Mouse (Mus musculus): Measurements from ENCODE around the gene Arnt2. TPM values are rescaled to one million over a fixed set of nuclear protein-coding genes. Genes with fewer than 3 reads are reported as not detected.

The Arnt2 gene
- total and polyA plus RNA-seq, 2 experiments from 2014 or later = 62.9 to 165 TPM

DNA sequence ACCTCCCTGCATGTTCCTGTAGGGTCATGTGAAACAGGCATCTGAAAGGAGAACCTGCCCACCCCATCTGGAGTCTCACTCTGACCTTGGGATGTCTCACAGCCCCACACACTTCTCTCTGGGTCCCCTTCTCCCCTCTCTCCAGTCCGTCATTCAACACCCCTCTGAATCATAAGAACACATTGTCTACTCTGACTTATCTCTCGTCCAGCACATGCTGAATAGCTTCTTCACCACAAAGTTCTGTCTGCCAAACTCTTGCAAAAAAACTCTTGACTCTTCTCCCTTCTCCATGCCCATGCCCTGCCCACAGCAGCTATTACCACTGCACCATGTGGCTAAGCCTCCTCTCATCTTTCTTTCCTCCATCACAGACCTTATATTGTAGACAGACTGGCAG is 60.0 kb downstream of the Arnt2 start:
- no peak overlapping the region for H3K4me2 ChIP-seq (ENCODE audit: low read depth, low read length, poor library complexity, severe bottlenecking)
- H3K27me3 ChIP-seq (ENCODE audit: insufficient read depth, low read length) = no peaks in the 10 kb centered on the region
- peak overlapping the region; percentile 12; the same call in 1 of the 2 replicates for H3K27ac ChIP-seq (ENCODE audit: low read depth, low read length)
- no peak for TF ChIP-seq CTCF (IDR thresholded peaks at IDR 0.05)
- peaks cover 24% of the 10 kb centered on the region for H3K36me3 ChIP-seq (ENCODE audit: insufficient read depth, low read length)
- H3K9ac ChIP-seq (replicated peaks; ENCODE audit: low read length, poor library complexity, severe bottlenecking) = no peak overlapping the region
- no peak for DNase-seq (ENCODE audit: low spot score)
- H3K4me3 ChIP-seq (ENCODE audit: low read depth, low read length) = no peak overlapping the region
- no peak for ATAC-seq (ENCODE audit: low FRiP score)
- H3K9me3 ChIP-seq (ENCODE audit: low read length) = no peaks in the 10 kb centered on the region
- H3K4me1 ChIP-seq (ENCODE audit: insufficient read depth, low read length) = peaks cover 4% of the 10 kb centered on the region; the same call in 1 of the 2 replicates
- WGBS = 86% methylated on average over 2 of the region's 2 CpGs

DNA sequence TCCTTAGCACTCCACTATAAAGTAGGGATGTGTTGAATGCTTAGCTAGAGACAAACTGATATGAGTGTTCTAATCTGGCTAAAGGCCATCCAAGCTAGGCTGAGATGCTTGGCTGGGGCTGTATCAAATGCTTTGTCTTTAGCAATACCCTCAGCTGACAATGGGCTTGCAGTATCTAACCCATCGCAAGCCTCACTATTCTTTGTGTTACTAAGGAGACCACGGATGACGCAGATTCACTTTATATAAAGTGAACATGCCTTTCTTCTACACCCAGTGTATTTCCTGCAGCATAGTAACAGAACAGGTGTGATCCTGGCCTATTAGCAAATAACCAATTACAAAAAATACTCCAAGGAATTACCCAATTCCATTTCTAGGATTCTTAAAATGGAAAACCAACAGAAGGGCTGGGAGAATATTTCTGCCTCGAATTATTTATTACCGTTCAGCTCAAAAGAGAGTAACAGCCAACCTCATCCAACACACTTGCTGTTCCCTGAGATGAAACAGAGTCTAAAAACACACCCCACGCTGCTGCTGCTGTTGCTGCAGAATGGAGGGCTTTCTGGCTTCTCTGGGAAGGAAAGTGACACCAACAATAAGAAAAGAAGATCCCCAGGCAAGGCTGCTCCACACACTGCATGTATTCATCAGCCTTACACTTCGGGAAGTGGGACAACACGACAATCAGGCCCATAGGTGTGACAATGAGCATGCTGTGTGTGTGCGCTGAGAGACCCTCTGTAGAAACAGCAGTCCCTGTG is 61.6 kb downstream of the Arnt2 start:
- Histone ChIP-seq H3K27ac (ENCODE audit: low read depth, low read length) (no peak overlapping the region), H3K4me3 (ENCODE audit: low read depth, low read length) (no peak overlapping the region), H3K36me3 (ENCODE audit: insufficient read depth, low read length) (peaks cover 34% of the 10 kb centered on the region), H3K27me3 (ENCODE audit: insufficient read depth, low read length) (no peaks in the 10 kb centered on the region), H3K9ac (replicated peaks; ENCODE audit: low read length, poor library complexity, severe bottlenecking) (no peak overlapping the region), H3K9me3 (ENCODE audit: low read length) (no peaks in the 10 kb centered on the region), H3K4me2 (ENCODE audit: low read depth, low read length, poor library complexity, severe bottlenecking) (no peak overlapping the region), H3K4me1 (ENCODE audit: insufficient read depth, low read length) (peaks cover 4% of the 10 kb centered on the region; the same call in 1 of the 2 replicates)
- no peak for TF ChIP-seq CTCF (IDR thresholded peaks at IDR 0.05)
- DNase-seq (ENCODE audit: low spot score) (no peak), ATAC-seq (ENCODE audit: low FRiP score) (no peak)
- WGBS = 78% methylated on average over 9 of the region's 9 CpGs

- Histone ChIP-seq H3K27ac (ENCODE audit: low read depth, low read length) (no peak overlapping the region), H3K4me2 (ENCODE audit: low read depth, low read length, poor library complexity, severe bottlenecking) (no peak overlapping the region), H3K36me3 (ENCODE audit: insufficient read depth, low read length) (peaks cover 34% of the 10 kb centered on the region), H3K4me1 (ENCODE audit: insufficient read depth, low read length) (no peaks in the 10 kb centered on the region; the same call in 1 of the 2 replicates), H3K9ac (replicated peaks; ENCODE audit: low read length, poor library complexity, severe bottlenecking) (no peak overlapping the region), H3K4me3 (ENCODE audit: low read depth, low read length) (no peak overlapping the region), H3K9me3 (ENCODE audit: low read length) (no peaks in the 10 kb centered on the region), H3K27me3 (ENCODE audit: insufficient read depth, low read length) (no peaks in the 10 kb centered on the region)
- peak; percentile 51 for TF ChIP-seq CTCF (IDR thresholded peaks at IDR 0.05)
- ATAC-seq (ENCODE audit: low FRiP score) = no peak
- WGBS = 98% methylated on average over 3 of the region's 3 CpGs
- no peak for DNase-seq (ENCODE audit: low spot score)
Observed at GRCm38 (mm10) chr7:84343160-84343559, 66.8 kb downstream of the Arnt2 start.

- no peak for ATAC-seq (ENCODE audit: low FRiP score)
- WGBS = 80% methylated on average over 1 of the region's 1 CpGs
- Histone ChIP-seq H3K27me3 (ENCODE audit: insufficient read depth, low read length) (no peaks in the 10 kb centered on the region), H3K36me3 (ENCODE audit: insufficient read depth, low read length) (peaks cover 20% of the 10 kb centered on the region), H3K4me3 (ENCODE audit: low read depth, low read length) (no peak overlapping the region), H3K4me1 (ENCODE audit: insufficient read depth, low read length) (no peaks in the 10 kb centered on the region; the same call in 1 of the 2 replicates), H3K4me2 (ENCODE audit: low read depth, low read length, poor library complexity, severe bottlenecking) (no peak overlapping the region), H3K9me3 (ENCODE audit: low read length) (no peaks in the 10 kb centered on the region), H3K27ac (ENCODE audit: low read depth, low read length) (no peak overlapping the region), H3K9ac (replicated peaks; ENCODE audit: low read length, poor library complexity, severe bottlenecking) (no peak overlapping the region)
- no peak for DNase-seq (ENCODE audit: low spot score)
- TF ChIP-seq CTCF (IDR thresholded peaks at IDR 0.05) = no peak
Observed at GRCm38 (mm10) chr7:84341001-84341400, 69.0 kb downstream of the Arnt2 start.

- Histone ChIP-seq H3K36me3 (ENCODE audit: insufficient read depth, low read length) (peaks cover 12% of the 10 kb centered on the region), H3K4me3 (ENCODE audit: low read depth, low read length) (no peak overlapping the region), H3K4me2 (ENCODE audit: low read depth, low read length, poor library complexity, severe bottlenecking) (no peak overlapping the region), H3K9me3 (ENCODE audit: low read length) (no peaks in the 10 kb centered on the region), H3K4me1 (ENCODE audit: insufficient read depth, low read length) (no peaks in the 10 kb centered on the region; the same call in 1 of the 2 replicates), H3K27me3 (ENCODE audit: insufficient read depth, low read length) (no peaks in the 10 kb centered on the region), H3K9ac (replicated peaks; ENCODE audit: low read length, poor library complexity, severe bottlenecking) (no peak overlapping the region), H3K27ac (ENCODE audit: low read depth, low read length) (no peak overlapping the region)
- no peak for TF ChIP-seq CTCF (IDR thresholded peaks at IDR 0.05)
- WGBS = 63% methylated on average over 1 of the region's 1 CpGs
- ATAC-seq (ENCODE audit: low FRiP score) (no peak), DNase-seq (ENCODE audit: low spot score) (no peak)
Observed at GRCm38 (mm10) chr7:84339186-84339585, 70.8 kb downstream of the Arnt2 start.

DNA sequence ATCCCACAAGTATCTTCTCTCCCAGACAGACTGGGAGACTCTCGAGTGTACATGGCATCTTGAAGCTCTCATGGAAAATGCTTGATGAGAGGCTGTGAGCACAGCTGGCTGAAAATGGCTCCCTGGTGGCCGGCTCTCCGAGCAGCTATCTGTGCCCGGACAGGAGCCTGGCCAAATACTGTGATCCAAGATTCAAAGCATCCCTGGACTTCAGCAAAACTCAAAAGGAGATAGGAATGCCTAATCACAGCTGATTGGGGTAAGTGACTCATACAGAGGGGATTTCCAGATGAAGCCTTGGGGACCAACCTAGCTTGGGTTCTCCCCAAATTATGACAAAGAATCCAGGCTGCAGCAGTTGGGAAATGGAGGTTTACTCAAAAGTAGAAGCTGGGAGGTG is 72.2 kb downstream of the Arnt2 start:
- WGBS = 77% methylated on average over 4 of the region's 4 CpGs
- Histone ChIP-seq H3K4me3 (ENCODE audit: low read depth, low read length) (no peak overlapping the region), H3K9me3 (ENCODE audit: low read length) (no peaks in the 10 kb centered on the region), H3K4me2 (ENCODE audit: low read depth, low read length, poor library complexity, severe bottlenecking) (no peak overlapping the region), H3K27me3 (ENCODE audit: insufficient read depth, low read length) (no peaks in the 10 kb centered on the region), H3K27ac (ENCODE audit: low read depth, low read length) (no peak overlapping the region), H3K36me3 (ENCODE audit: insufficient read depth, low read length) (peaks cover 5% of the 10 kb centered on the region; the same call in 1 of the 2 replicates), H3K9ac (replicated peaks; ENCODE audit: low read length, poor library complexity, severe bottlenecking) (no peak overlapping the region), H3K4me1 (ENCODE audit: insufficient read depth, low read length) (peaks cover 5% of the 10 kb centered on the region; the same call in 1 of the 2 replicates)
- no peak for TF ChIP-seq CTCF (IDR thresholded peaks at IDR 0.05)
- ATAC-seq (ENCODE audit: low FRiP score) = no peak
- DNase-seq (ENCODE audit: low spot score) = no peak

All from midbrain, postnatal 0 days (tissue).